Mouse (Mus musculus) spleen, adult 18-20 months (tissue): ENCODE measurements around the gene Rec114.

Source experiments
- DNase-seq, 2 experiments: peaks; one replicate each; pipeline ENCODE4 v3.0.0; 2022; ENCODE audit warnings: mixed read lengths in 2 of 2

Rec114 gene

DNA sequence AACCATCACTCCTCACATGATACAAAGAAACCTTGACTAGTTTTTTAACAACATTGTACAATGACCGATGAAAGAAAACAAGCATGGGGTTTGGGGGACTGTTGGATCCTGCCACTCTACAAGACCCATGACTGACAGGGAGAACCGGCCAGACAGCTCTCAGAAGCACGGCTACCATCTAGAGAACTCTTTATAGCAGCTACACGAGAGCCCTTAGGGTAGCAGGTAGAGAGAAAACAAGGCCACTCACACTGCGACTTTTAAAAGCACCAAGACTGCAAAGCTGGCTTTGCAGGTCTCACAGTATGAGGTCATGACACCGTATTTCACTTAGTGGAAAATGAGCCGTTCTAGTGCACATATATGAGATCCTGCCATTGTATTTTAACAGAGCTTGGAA lies 33.1 kb downstream of the Rec114 start:
- DNase-seq: no peak

DNA sequence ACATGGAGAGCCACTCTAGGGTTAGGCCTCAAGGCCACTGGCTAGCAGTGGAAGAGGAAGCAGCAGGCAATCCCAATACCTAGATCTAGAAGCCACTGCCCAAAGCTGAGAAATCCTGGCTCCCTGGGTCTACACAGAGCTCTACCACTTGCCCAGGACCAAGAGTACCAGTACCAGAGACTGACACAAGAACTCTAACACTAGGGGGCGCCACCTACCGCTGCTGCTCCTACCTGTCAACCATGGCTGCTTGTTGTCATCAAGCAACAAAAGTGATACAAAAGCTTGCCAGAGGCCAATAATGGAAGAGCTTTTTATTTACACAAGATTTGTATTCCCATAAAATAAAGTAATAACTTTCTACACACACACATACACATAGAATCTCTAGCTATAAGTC lies 33.8 kb downstream of the Rec114 start:
- peak in 1 of 2 experiments; percentile 28 for DNase-seq

DNA sequence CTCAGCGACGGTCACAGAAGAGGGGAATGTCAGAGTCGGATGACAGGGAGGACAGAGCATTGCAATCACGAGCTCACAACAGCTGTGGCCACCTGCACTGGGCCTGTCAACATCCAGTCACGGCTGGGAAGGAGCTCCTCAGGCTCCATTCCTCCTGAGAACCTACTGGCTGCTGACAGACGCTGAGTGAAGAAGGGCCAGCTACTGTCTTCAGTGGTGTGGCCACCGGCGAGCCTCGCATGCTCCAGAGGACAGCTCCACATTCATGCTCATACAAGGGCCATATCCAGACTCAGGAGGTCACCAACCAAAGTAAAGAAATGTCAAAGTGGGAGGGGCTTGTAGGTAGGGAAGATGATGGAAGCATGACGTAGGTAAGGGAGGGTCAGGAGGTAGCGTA lies 36.0 kb downstream of the Rec114 start:
- no peak for DNase-seq

DNA sequence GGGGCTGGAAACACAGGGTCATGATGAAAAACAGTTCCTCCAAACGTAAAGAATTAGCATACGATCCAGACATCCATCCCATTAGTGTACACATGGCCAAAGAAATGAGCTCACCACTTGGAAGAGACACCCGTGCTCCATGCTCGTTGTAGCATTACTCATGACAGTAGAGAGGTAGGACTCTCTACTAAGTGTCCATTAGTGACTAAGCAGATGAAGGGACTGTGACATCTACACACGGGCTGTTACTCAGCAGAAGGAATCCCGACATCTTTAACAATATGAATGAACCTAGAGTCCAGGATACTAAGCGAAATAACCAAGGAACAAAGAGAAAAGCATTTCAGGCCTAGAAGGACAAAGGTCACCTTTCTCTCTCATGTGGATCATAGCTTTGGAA lies 37.7 kb downstream of the Rec114 start:
- no peak for DNase-seq

DNA sequence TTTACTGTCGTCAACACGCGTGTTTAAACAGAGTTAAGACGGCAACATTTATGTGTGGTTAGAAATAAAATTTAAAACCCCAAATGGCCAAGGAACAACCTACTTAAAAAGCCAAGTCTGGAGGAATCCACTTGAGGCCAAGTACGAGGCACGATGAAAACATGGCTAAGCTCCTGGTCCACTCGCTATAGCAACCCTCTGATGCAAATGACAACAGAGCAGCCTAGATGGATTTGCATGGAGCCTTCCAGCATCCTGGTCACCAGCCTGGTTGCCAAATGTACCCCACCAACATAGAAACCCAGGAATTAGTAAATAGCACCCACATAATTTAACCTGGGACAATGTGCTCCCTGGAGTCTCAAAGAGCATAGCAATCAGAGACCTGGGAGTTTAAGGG lies 40.0 kb downstream of the Rec114 start:
- DNase-seq: no peak

DNA sequence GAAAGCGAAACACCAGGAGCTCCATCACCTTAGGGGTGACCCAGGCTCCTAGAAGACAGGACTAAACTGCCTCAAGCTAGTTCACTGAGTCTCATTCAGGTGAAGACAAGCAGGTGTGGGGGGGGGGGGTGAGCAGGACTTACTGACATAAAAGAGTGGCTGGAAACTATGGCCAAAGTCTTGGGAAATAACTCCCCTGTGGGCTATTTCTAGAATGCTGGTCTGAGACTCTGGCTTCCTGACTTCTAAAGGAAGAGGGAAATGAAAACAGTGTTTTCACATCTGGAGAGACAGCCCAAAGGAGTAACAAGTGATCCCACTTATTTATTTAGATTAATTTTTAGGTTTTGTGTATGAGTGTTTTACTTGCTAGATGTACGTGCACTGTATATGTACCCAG lies 42.0 kb downstream of the Rec114 start:
- DNase-seq: no peak

DNA sequence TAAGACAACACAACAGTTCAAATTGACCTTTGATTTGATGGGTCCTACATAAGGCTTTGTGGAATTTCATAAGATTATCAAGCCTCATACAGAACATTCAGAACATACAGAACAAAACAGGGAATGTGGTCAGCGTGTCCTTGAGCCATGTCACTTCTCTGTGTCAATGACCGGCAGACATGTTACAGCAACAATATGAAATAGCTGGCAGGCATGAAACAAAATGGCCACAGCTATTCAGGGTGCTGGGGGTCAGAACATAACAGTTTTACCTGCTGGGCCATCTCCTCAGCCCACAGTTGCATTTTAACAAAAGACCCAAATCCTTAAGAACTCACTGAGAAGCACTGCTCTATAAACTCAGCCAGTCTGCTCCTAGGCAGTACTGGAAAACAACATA lies 45.3 kb downstream of the Rec114 start:
- no peak for DNase-seq

DNA sequence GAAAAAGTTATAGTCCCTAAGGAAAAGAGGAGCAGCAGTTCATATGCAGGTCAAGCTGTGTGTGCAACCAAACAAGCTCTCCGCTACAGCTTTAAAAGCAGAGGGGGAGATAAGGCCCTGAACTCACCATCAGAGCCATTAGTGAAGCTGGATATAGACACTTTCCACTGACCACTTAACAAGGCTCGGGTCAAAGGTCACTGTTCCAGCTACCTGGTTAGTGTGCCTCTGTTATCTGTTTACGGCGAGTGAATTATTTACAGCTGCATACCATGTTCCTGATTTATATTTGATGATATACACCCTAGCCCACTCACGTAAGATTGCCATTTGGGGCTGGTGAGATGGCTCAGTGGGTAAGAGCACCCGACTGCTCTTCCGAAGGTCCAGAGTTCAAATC lies 52.3 kb downstream of the Rec114 start:
- no peak for DNase-seq

DNA sequence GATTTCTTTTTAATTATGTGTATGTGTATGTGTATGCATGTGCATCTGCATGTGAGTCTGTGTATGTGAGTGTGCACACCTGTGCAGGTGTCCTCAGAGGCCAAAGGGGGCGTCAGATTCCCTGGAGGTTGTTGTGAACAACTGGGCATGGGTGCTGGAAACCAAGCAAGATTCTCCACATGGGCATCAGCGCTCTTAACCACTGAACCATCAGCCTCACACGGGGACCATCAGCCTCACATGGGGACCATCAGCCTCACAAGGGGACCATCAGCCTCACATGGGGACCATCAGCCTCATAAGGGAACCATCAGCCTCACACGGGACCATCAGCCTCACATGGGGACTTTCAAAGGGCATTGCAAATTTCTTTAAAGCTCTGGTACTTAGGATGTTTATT lies 53.1 kb downstream of the Rec114 start:
- DNase-seq: no peak

DNA sequence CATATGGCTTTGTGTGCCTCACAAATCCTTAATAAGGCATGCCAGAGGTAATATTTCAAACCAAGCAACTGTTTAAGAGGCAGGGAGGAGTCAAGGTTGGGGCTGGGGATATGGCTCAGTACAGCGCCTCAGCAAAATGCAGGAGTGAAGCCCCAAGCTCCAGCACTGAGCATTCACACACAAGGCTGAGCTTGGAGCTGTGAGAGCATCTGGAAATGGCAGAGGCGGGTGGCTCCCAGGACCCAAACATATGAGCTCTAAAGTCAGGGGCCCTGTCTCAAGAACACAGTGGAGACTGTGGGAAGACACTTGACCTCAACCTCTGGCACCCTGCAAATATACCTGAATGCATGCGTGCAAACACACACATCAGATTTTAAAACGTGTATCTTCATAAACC lies 55.7 kb downstream of the Rec114 start:
- no peak for DNase-seq

DNA sequence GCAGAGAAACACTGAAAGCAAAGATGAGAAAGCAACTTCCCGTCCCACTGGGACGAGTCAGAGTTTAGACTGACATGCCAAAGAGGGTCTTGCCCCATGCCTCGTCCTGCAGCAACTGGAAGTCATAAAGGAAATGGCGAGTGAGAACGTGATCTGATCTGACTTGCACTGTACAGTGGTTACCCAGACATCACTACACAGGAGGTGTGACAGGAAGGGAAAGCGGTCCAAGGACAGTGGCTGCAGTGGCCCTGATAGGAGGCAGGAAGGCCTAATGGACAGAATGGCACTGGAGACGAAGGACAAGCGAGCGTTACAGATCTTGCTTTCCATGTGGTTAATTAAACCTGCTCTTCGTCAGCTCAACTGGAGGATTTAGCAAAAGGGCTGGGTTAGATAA lies 58.5 kb downstream of the Rec114 start:
- no peak for DNase-seq

DNA sequence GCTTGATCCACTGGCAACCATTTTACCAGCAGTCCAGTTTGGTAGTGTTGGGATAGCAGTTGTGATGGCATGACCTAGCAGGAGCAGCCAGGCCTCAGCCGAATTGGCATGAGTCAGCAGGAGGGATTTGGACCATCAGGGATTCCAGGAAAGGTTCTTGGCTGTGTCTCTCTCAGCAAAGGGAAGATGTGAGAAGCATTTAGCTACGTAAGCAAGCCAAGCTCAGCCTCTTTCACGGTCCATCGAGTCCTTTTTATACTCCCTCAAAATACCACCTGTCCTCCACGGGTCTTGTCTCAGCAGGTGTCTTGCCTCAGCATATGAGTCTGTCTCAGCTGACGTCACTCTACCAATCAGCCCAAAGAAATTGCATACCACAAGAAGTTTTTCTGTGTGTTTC lies 60.4 kb downstream of the Rec114 start:
- no peak for DNase-seq

DNA sequence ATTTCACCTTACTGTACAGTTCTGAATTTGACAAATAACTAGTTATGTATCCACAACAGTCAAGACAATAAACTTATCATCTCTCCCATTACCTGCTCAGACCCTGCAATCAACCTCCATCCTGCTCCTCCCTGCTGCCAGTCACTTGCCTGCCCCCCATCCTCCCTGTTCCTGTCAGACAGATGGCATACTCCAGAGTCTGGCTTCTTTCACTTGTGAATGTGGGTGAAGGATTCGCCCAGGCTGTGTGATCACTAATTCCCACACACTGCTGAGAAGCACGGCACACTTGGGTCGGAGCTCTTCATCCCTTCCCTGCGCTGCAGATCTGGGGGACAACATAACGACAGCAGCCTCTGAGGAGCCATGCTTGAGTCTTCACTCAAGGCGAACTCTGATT lies 61.7 kb downstream of the Rec114 start:
- DNase-seq: no peak

DNA sequence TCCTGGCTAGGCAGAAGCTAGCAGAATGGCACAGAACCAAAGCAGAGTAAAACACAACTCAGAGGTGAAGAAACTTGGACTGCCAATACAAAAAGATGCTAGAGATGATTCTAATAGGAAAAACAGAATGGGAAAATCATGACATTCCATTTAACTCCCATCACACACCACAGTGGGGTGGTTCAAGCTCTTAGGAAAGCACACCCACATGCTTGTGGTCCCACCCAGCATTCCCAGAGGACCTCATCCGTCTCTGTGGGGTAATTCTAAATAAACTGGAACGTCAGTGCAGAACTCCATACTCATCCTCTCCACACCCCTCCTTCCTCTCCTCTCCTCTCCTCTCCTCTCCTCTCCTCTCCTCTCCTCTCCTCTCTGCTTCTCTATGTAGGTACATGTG lies 62.4 kb downstream of the Rec114 start:
- no peak for DNase-seq

DNA sequence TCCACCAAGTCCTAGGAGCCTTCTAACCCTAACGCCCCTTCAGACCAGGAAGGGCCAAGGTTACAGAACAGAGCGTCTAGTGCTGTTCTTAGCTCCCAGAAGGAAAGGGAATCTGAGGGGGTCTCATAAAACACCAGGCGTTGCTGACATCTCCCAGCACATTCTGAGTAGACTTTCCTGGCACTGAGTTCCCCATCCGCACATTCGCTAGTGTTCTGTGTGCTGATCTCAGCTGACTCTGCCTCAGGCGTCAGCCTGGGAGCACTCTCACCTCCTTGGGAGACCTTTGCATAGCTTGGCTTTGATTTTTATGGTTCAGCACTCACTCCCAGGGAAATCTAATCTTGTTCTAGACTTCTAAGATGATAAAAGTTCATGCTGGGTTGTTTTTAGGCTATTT lies 68.4 kb downstream of the Rec114 start:
- no peak for DNase-seq

DNA sequence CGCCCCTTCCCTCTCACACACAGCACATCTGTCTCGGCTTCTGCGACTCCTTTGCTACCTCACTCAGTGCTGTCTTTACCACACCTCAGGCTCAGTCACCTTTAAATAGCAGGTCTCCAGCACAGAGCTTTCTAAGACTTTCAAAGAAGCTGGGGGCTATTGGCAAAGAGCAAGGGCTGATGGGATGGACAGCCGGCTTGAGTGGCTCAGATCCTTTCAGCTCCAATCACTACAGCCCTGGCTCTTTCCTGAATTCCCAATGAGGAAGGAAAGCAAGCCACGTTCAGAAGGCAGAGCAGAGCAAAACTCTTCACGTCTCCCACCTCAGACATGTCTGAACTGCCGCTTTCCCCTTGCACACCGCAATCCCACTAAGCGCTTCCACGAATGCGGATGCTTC lies 69.0 kb downstream of the Rec114 start:
- no peak for DNase-seq

DNA sequence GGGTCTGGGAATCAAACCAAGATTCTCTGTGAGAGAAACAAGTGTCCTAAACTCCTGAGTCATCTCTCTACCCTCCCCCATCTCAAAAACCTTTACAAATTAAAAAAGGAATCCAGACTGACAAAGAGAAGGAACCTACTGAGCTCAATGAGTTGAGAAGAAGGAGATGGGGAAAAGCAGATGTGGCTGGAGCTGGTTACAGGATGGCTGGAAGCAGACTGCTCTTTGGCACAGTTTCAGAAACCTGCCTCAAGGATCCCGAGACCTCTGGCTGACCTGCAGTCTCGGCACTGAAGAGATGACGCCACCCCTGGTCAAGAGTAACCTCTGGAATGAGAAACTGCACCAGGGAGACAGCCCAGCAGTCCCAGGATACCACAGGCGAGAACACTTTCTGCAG lies 71.3 kb downstream of the Rec114 start:
- DNase-seq: no peak

DNA sequence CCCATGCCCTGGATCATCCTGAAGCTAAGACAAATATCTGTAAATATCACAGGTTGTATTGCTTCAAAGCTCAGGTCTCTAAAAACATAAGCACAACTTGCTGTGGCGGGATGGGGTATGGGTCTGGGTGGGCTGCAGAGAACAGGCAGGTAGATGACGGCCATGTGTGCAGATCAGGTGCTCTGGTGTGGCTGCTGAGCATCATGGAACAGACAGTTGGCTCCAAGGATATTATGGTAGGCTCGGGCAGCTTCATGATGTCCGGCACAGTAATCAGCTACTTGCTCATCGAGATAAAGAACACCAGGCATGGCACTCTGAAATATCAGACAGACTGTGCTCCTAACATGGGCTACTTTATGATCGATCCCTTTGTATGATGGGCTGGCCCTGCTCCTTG lies 73.9 kb downstream of the Rec114 start:
- no peak for DNase-seq

DNA sequence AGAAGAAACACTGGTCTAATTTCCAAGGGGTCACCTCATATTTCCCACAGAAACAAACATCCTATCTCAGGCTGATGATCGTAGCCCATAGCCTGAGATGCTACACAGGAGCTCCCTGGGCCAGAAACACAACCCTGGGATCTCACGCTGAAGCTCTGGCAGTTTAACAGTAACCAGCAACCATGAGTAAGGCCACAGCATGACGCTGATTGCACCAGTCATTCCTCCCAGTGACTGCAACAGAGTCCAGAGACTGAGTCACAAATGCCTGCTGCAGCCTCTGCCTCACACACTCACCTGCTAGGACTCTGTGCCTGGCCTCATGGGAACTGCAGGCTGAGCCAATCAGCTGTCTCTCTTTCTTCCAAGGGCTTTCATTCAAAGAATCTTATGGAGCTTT lies 74.7 kb downstream of the Rec114 start:
- no peak for DNase-seq

DNA sequence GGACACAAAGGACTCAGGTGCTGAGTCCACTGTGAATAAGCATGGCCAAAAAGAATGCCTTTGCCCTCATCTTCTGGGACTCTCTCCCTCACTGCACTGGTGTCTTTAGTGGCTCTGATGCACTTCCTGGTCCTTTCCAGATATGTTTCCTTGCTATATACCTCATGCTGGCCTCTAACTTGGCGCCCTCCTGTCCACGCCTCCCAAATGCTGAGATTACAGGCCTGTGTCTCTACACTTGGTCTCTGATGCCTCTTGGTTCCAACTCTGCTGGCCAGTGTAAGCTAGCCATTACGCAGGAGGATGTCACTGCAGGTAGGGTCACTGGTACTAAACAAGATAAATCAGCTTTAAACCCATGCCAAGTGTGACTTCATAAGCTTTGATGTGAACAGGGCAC lies 75.6 kb downstream of the Rec114 start:
- DNase-seq: no peak

DNA sequence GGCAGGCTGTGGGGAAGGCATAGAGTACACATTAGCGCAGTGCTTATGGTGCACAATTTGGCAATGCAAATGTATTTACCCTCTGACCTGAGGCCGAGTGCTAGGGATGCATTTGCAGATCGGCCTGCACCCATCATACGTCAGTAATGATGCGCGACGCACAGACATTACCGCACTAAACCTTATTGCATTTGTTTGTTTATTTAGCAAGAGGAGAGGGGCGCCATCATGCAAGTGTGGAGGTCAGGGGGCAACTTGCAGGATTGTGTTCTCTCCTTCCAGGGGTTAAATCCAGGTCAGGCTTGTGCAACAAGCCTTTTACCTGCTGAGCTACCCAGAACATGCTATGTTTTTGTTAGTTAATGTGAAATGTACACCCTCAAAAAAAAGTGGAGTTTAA lies 76.5 kb downstream of the Rec114 start:
- DNase-seq: no peak

DNA sequence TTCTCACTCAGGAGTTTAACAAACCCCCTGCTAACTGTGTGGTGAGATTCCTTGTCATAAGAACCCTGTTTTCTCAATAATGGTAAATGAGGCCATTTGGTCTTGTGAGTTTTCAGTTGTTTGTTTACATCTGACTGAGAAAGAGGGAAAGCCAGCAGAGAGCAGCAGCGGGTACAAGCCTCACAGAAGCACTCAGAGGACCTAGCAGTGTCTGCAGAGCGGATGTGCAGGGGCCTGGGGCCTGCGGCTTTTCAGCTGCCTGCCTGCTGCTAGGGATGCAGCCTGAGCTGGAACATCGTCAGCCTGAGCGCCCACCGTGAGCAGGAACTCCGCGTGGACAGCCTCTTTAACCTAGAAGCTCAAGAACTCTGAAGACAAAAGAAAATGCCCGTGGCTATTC lies 77.6 kb downstream of the Rec114 start:
- DNase-seq: no peak

DNA sequence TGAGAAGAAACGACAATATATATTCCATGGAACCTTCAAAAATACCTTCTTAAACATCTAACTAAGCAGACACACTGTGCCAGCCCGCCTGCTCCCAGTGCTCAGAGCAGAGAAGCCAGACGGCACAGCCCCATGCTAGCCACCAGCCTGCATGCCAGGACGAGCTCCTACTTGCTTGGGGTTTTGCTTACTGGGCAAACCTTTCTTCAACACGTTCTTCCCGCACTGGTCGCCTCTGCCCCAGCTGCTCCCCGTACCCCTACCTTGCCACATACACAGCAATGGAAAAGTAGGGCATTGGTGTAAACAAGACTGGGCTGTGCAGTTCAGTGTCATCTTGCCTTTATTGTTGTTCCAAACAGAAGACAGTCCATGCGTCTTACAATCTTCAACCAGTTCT lies 78.3 kb downstream of the Rec114 start:
- no peak for DNase-seq

DNA sequence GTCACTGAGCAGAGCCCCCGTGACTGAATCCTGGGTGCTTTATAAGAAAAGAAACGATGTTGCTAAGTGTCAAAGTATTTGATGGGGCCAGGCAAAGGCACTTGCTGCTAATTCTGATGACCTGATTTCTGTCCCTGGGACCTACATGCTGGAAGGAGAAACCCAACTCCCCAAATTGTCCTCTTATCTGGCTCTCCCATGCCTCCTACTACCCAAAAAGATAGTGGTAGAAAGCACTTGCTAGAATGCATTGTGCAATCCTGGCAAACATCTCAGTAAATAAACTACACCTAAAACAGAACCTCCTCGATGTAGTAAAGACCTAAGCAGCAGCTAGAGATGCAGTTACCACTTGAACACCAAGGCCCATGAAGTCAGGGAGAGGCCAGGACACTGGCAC lies 81.0 kb downstream of the Rec114 start:
- no peak for DNase-seq

DNA sequence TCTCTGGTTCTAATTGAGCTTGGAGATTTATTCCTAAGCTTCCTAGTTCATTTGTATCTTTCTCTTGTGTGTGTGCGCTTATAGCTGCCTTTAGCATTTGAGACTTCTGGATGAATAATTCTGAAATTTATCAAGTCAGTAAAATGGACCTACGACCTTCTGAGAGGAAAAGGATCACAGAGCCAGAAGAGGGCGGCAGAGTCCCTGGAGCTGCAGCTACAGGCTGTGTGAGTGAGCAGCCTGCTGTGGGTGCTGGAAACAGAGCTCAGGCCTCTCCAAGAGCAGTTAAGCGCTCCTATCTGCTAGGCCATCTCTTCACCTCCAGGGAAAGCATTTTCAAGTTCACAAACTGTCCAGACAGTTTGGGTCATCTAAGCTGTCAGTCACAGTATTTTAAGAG lies 81.8 kb downstream of the Rec114 start:
- DNase-seq: no peak

DNA sequence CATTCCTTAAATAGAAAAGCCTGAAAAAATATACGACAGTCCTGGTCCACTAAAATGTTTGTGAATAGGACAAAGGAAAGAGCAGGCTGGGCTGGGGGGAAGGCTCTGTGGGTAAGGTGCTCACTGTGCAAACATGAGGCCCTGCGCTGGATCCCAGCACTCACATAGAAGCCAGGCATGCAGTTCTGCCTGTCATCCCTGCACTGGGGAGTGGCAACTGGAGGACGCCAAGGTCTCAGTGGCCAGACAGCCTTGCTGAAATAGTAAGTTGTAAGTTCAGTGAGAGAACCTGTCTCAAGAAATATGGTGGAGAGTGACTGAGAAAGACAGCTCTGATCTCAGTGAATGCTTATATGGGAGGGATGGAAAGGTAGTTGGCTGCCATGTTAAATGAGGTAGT lies 83.1 kb downstream of the Rec114 start:
- DNase-seq: no peak
